8 mouse cellular contexts compared by ENCODE assay signal in genomic region chr4:133751521-133752448, GRCm38 (mm10). TPM values are rescaled to one million over a fixed set of nuclear protein-coding genes. Genes with fewer than 3 reads are reported as not detected.
DNase-seq lines count a peak whose midpoint lies in the region; ATAC-seq and TF ChIP-seq lines count a peak whose summit lies in the region.

No protein-coding gene starts in this region.

- H3K4me2 ChIP-seq in hindbrain, postnatal 0 days (ENCODE audit: low read depth, low read length): peak overlapping the region; percentile 90
- H3K4me2 ChIP-seq in midbrain, embryonic 11.5 days: peak overlapping the region; percentile 89

- H3K9ac ChIP-seq in hindbrain, postnatal 0 days (replicated peaks; ENCODE audit: low read length): peak overlapping the region; percentile 100
- H3K9ac ChIP-seq in midbrain, embryonic 11.5 days (ENCODE audit: low read length): peak overlapping the region; percentile 100

- H3K4me3 ChIP-seq in hindbrain, postnatal 0 days (ENCODE audit: low read length): peak overlapping the region; percentile 100
- peak overlapping the region; percentile 100 for H3K4me3 ChIP-seq in midbrain, embryonic 11.5 days (ENCODE audit: low read depth, low read length)

- peaks cover 26% of the 10 kb centered on the region for H3K4me1 ChIP-seq in hindbrain, postnatal 0 days (ENCODE audit: insufficient read depth, low read length)
- peaks cover 42% of the 10 kb centered on the region for H3K4me1 ChIP-seq in midbrain, embryonic 11.5 days (ENCODE audit: control insufficient read depth, insufficient read depth, low read length)

- H3K36me3 ChIP-seq in hindbrain, postnatal 0 days (ENCODE audit: insufficient read depth, low read length): no peaks in the 10 kb centered on the region
- peaks cover 2% of the 10 kb centered on the region for H3K36me3 ChIP-seq in midbrain, embryonic 11.5 days (ENCODE audit: control insufficient read depth, insufficient read depth, low read length)

- intact Hi-C loops in left cerebral cortex, postnatal 14 days (cut with DNase I): no loop called here

- TF ChIP-seq CTCF in hindbrain, postnatal 0 days (IDR thresholded peaks at IDR 0.05; ENCODE audit: low read depth): no peak

- H3K27ac ChIP-seq in hindbrain, postnatal 0 days: peak overlapping the region; percentile 98
- H3K27ac ChIP-seq in midbrain, embryonic 11.5 days (ENCODE audit: low read depth, low read length): peak overlapping the region; percentile 100

- WGBS in hindbrain, postnatal 0 days: under 1% methylated on average over 30 of the region's 31 CpGs
- 0% methylated on average over 25 of the region's 31 CpGs for WGBS in midbrain, embryonic 11.5 days

- H3K27me3 ChIP-seq in hindbrain, postnatal 0 days (ENCODE audit: insufficient read depth, low read length): no peaks in the 10 kb centered on the region
- no peaks in the 10 kb centered on the region for H3K27me3 ChIP-seq in midbrain, embryonic 11.5 days (ENCODE audit: control insufficient read depth, insufficient read depth, low read length)

- DNase-seq in right cerebral cortex, adult 18-20 months: peak; percentile 51
- no peak for DNase-seq in right cerebral cortex, postnatal 4 days
- peak; percentile 82 for DNase-seq in cerebellum, adult 9-10 months
- DNase-seq in frontal cortex, postnatal 10 days (ENCODE audit: low spot score in 2 of 2): peak; percentile 33 to 38
- peak; percentile 86 for DNase-seq in hindbrain, postnatal 0 days (ENCODE audit: low spot score)
- DNase-seq in left cerebral cortex, postnatal 14 days (ENCODE audit: low spot score in 2 of 2): peak; percentile 37 to 81
- DNase-seq in midbrain, embryonic 11.5 days (ENCODE audit: low spot score, missing footprints): peak; percentile 93
- peak; percentile 42 to 78 for DNase-seq in spleen, postnatal 4 days (ENCODE audit: low spot score in 2 of 2)

- peak; percentile 48 for ATAC-seq in hindbrain, postnatal 0 days
- ATAC-seq in midbrain, embryonic 11.5 days (ENCODE audit: low FRiP score): no peak

- H3K9me3 ChIP-seq in hindbrain, postnatal 0 days (ENCODE audit: low read length): no peaks in the 10 kb centered on the region
- no peaks in the 10 kb centered on the region for H3K9me3 ChIP-seq in midbrain, embryonic 11.5 days (ENCODE audit: control insufficient read depth, low read length)

RNA-seq across cellular contexts. Expression of gene Arid1a, which starts 4.8 kb away (rescaled TPM):
- total RNA-seq in hindbrain, postnatal 0 days (2014; rRNA removed): 54.1 and 59.1 TPM in 2 replicates
- 17.6 and 17.7 TPM in 2 replicates for polyA plus RNA-seq in hindbrain, postnatal 0 days (2015; fragmentation: Nextera tagmentation; extraction: Ambion mirVana)
- total RNA-seq in left cerebral cortex, postnatal 14 days (2021): 10 to 100 TPM; 74.1 to 75.8 TPM
- 39.1 and 39.2 TPM in 2 replicates for polyA plus RNA-seq in midbrain, embryonic 11.5 days (2014; fragmentation: Nextera tagmentation; extraction: Ambion mirVana)
